Mouse (Mus musculus): ENCODE results near the gene Pde4dip. TPM values are rescaled to one million over a fixed set of nuclear protein-coding genes. Genes with fewer than 3 reads are reported as not detected.

Gene Pde4dip
- total RNA-seq, 2 experiments from 2014 or later: 4.8 to 6.7 TPM

- ATAC-seq (replicated peaks; ENCODE audit: poor library complexity): no peak
Observed at GRCm38 (mm10) chr3:97696866-97697265, 191.6 kb downstream of the Pde4dip start.

GRCm38 (mm10) chr3:97693806-97694205, 194.7 kb downstream of the Pde4dip start:
- no peak for ATAC-seq (replicated peaks; ENCODE audit: poor library complexity)

GRCm38 (mm10) chr3:97691443-97692017, 197.0 kb downstream of the Pde4dip start:
- ATAC-seq (replicated peaks; ENCODE audit: poor library complexity): no peak

- ATAC-seq (replicated peaks; ENCODE audit: poor library complexity): no peak
Observed at GRCm38 (mm10) chr3:97690590-97690989, 197.9 kb downstream of the Pde4dip start.

GRCm38 (mm10) chr3:97689289-97689688, 199.2 kb downstream of the Pde4dip start:
- ATAC-seq (replicated peaks; ENCODE audit: poor library complexity): no peak

- no peak for ATAC-seq (replicated peaks; ENCODE audit: poor library complexity)
Observed at GRCm38 (mm10) chr3:97686372-97687117, 202.0 kb downstream of the Pde4dip start.

- ATAC-seq (replicated peaks; ENCODE audit: poor library complexity): no peak
Observed at GRCm38 (mm10) chr3:97683560-97684195, 204.8 kb downstream of the Pde4dip start.

GRCm38 (mm10) chr3:97682576-97682975, 205.9 kb downstream of the Pde4dip start:
- no peak for ATAC-seq (replicated peaks; ENCODE audit: poor library complexity)

- no peak for ATAC-seq (replicated peaks; ENCODE audit: poor library complexity)
Observed at GRCm38 (mm10) chr3:97682159-97682502, 206.4 kb downstream of the Pde4dip start.

- peak; percentile 73 for ATAC-seq (replicated peaks; ENCODE audit: poor library complexity)
Observed at GRCm38 (mm10) chr3:97681321-97682158, 207.0 kb downstream of the Pde4dip start.

- peak; percentile 79 for ATAC-seq (replicated peaks; ENCODE audit: poor library complexity)
Observed at GRCm38 (mm10) chr3:97680631-97681320, 207.7 kb downstream of the Pde4dip start.

- no peak for ATAC-seq (replicated peaks; ENCODE audit: poor library complexity)
Observed at GRCm38 (mm10) chr3:97678416-97678815, 210.1 kb downstream of the Pde4dip start.

- ATAC-seq (replicated peaks; ENCODE audit: poor library complexity): no peak
Observed at GRCm38 (mm10) chr3:97676126-97676525, 212.4 kb downstream of the Pde4dip start.

- no peak for ATAC-seq (replicated peaks; ENCODE audit: poor library complexity)
Observed at GRCm38 (mm10) chr3:97674644-97675110, 213.8 kb downstream of the Pde4dip start, which contains the start of gene Gm17651. Gm17651 (minus strand) TSS chr3:97674694.

- ATAC-seq (replicated peaks; ENCODE audit: poor library complexity): no peak
Observed at GRCm38 (mm10) chr3:97667093-97667675, 221.3 kb downstream of the Pde4dip start.

GRCm38 (mm10) chr3:97666154-97666553, 222.4 kb downstream of the Pde4dip start:
- ATAC-seq (replicated peaks; ENCODE audit: poor library complexity): peak; percentile 68

- peak; percentile 48 for ATAC-seq (replicated peaks; ENCODE audit: poor library complexity)
Observed at GRCm38 (mm10) chr3:97665525-97665924, 223.0 kb downstream of the Pde4dip start.

- ATAC-seq (replicated peaks; ENCODE audit: poor library complexity): 0 out of 2 replicates have a peak, but pooled peaks have one; percentile 8
Observed at GRCm38 (mm10) chr3:97661206-97661605, 227.3 kb downstream of the Pde4dip start.

GRCm38 (mm10) chr3:97659746-97660145, 228.8 kb downstream of the Pde4dip start:
- no peak for ATAC-seq (replicated peaks; ENCODE audit: poor library complexity)
